ENCODE assay signal across 8 mouse cellular contexts in genomic region chr6:49214086-49214927, GRCm38 (mm10). TPM values are rescaled to one million over a fixed set of nuclear protein-coding genes. Genes with fewer than 3 reads are reported as not detected.
DNase-seq lines count a peak whose midpoint lies in the region; ATAC-seq and TF ChIP-seq lines count a peak whose summit lies in the region.

No protein-coding gene starts in this region.

- peak overlapping the region; percentile 81 for H3K9ac ChIP-seq in embryonic facial prominence, embryonic 15.5 days
- peak overlapping the region; percentile 83 for H3K9ac ChIP-seq in hindbrain, embryonic 14.5 days
- peak overlapping the region; percentile 92 for H3K9ac ChIP-seq in liver, postnatal 0 days (replicated peaks)

- H3K4me3 ChIP-seq in erythroblast, embryonic 14.5 days (replicated peaks): peak overlapping the region; percentile 68
- H3K4me3 ChIP-seq in embryonic facial prominence, embryonic 15.5 days (replicated peaks): peak overlapping the region; percentile 88
- peak overlapping the region; percentile 72 for H3K4me3 ChIP-seq in hindbrain, embryonic 14.5 days (replicated peaks; ENCODE audit: low read length)
- peak overlapping the region; percentile 78 for H3K4me3 ChIP-seq in liver, postnatal 0 days (ENCODE audit: low read depth, low read length)
- H3K4me3 ChIP-seq in small intestine, adult 2 months (ENCODE audit: low read depth, low read length): peak overlapping the region; percentile 66

- peak; percentile 11; the same call in 1 of the 2 replicates for TF ChIP-seq POLR2A in small intestine, adult 2 months (IDR thresholded peaks at IDR 0.05; ENCODE audit: low read depth, low read length)

- peaks cover 40% of the 10 kb centered on the region for H3K4me1 ChIP-seq in erythroblast, embryonic 14.5 days (ENCODE audit: control insufficient read depth)
- peaks cover 43% of the 10 kb centered on the region for H3K4me1 ChIP-seq in embryonic facial prominence, embryonic 15.5 days
- peaks cover 42% of the 10 kb centered on the region for H3K4me1 ChIP-seq in hindbrain, embryonic 14.5 days (replicated peaks; ENCODE audit: control insufficient read depth, insufficient read depth, low read length)
- H3K4me1 ChIP-seq in liver, postnatal 0 days (ENCODE audit: insufficient read depth): peaks cover 33% of the 10 kb centered on the region
- H3K4me1 ChIP-seq in small intestine, adult 2 months (ENCODE audit: control insufficient read depth, insufficient read depth, insufficient read length, low read length): peaks cover 22% of the 10 kb centered on the region

- H3K36me3 ChIP-seq in erythroblast, embryonic 14.5 days (ENCODE audit: control insufficient read depth): no peaks in the 10 kb centered on the region
- no peaks in the 10 kb centered on the region for H3K36me3 ChIP-seq in embryonic facial prominence, embryonic 15.5 days
- no peaks in the 10 kb centered on the region for H3K36me3 ChIP-seq in hindbrain, embryonic 14.5 days (replicated peaks; ENCODE audit: control insufficient read depth, insufficient read depth)
- no peaks in the 10 kb centered on the region for H3K36me3 ChIP-seq in liver, postnatal 0 days (replicated peaks; ENCODE audit: insufficient read depth, low read length)
- H3K36me3 ChIP-seq in small intestine, adult 2 months (ENCODE audit: control insufficient read depth, insufficient read depth, low read length): no peaks in the 10 kb centered on the region

- TF ChIP-seq EP300 in liver, postnatal 0 days (IDR thresholded peaks at IDR 0.05; ENCODE audit: low read depth): no peak

- H3K27me3 ChIP-seq in erythroblast, embryonic 14.5 days (ENCODE audit: control insufficient read depth): peaks cover 12% of the 10 kb centered on the region
- no peaks in the 10 kb centered on the region for H3K27me3 ChIP-seq in embryonic facial prominence, embryonic 15.5 days
- H3K27me3 ChIP-seq in hindbrain, embryonic 14.5 days (ENCODE audit: control insufficient read depth, insufficient read depth, low read length): no peaks in the 10 kb centered on the region
- no peaks in the 10 kb centered on the region for H3K27me3 ChIP-seq in liver, postnatal 0 days (ENCODE audit: insufficient read depth, low read length)
- H3K27me3 ChIP-seq in small intestine, adult 2 months (ENCODE audit: control insufficient read depth, insufficient read depth, low read length): peaks cover 47% of the 10 kb centered on the region

- WGBS in embryonic facial prominence, embryonic 15.5 days: under 1% methylated on average over 76 of the region's 76 CpGs
- under 1% methylated on average over 51 of the region's 76 CpGs for WGBS in hindbrain, embryonic 14.5 days
- under 1% methylated on average over 65 of the region's 76 CpGs for WGBS in liver, postnatal 0 days (ENCODE audit: insufficient replicate concordance)
- 1% methylated on average over 76 of the region's 76 CpGs for WGBS in small intestine, adult 2 months

- no peaks in the 10 kb centered on the region for H3K9me3 ChIP-seq in erythroblast, embryonic 14.5 days (ENCODE audit: control insufficient read depth, low read length)
- H3K9me3 ChIP-seq in embryonic facial prominence, embryonic 15.5 days (replicated peaks): no peaks in the 10 kb centered on the region
- H3K9me3 ChIP-seq in hindbrain, embryonic 14.5 days (ENCODE audit: control insufficient read depth, low read length): no peaks in the 10 kb centered on the region
- no peaks in the 10 kb centered on the region for H3K9me3 ChIP-seq in liver, postnatal 0 days (ENCODE audit: low read length)

- H3K4me2 ChIP-seq in embryonic facial prominence, embryonic 15.5 days (replicated peaks): peak overlapping the region; percentile 84
- peak overlapping the region; percentile 85 for H3K4me2 ChIP-seq in hindbrain, embryonic 14.5 days (replicated peaks)
- peak overlapping the region; percentile 88 for H3K4me2 ChIP-seq in liver, postnatal 0 days (ENCODE audit: low read depth, low read length)

- no peak for ATAC-seq in erythroblast, adult 5-6 weeks (replicated peaks; ENCODE audit: low FRiP score, poor library complexity, severe bottlenecking)
- ATAC-seq in embryonic facial prominence, embryonic 15.5 days (ENCODE audit: insufficient number of reproducible peaks, low FRiP score, low TSS enrichment, low read depth): peak; percentile 12
- peak; percentile 2 for ATAC-seq in hindbrain, embryonic 14.5 days (ENCODE audit: low FRiP score)
- no peak for ATAC-seq in liver, postnatal 0 days

- DNase-seq in MN1 (ENCODE audit: low spot score): peak; percentile 79
- peak; percentile 79 for DNase-seq in hindbrain, embryonic 14.5 days (ENCODE audit: low spot score)
- peak; percentile 80 for DNase-seq in liver, postnatal 0 days
- no peak for DNase-seq in layer of hippocampus, postnatal 36 days

- H3K27ac ChIP-seq in embryonic facial prominence, embryonic 15.5 days (replicated peaks): peak overlapping the region; percentile 98
- H3K27ac ChIP-seq in hindbrain, embryonic 14.5 days: peak overlapping the region; percentile 96
- peak overlapping the region; percentile 98 for H3K27ac ChIP-seq in liver, postnatal 0 days (ENCODE audit: low read depth)
- no peak overlapping the region for H3K27ac ChIP-seq in small intestine, adult 2 months (ENCODE audit: insufficient read depth, low read depth, low read length)

- no peak for TF ChIP-seq CTCF in liver, postnatal 0 days (IDR thresholded peaks at IDR 0.05; ENCODE audit: low read depth)
- TF ChIP-seq CTCF in small intestine, adult 2 months (IDR thresholded peaks at IDR 0.05; ENCODE audit: extremely low read depth, insufficient read length, insufficient replicate concordance, low read depth, low read length): no peak

RNA-seq across cellular contexts. Expression of gene Igf2bp3, which starts 0.5 kb away (rescaled TPM):
- polyA plus RNA-seq in erythroblast, embryonic 14.5 days (2012): 0.48 and 0.58 TPM in 2 replicates
- not detected in 2 replicates for total RNA-seq in erythroblast, adult 5-6 weeks (2015; ENCODE audit: low replicate concordance)
- not detected in 2 replicates for total RNA-seq in erythroblast, adult 5-6 weeks (2017; ENCODE audit: low replicate concordance)
- polyA plus RNA-seq in embryonic facial prominence, embryonic 15.5 days (2015; fragmentation: Nextera tagmentation; extraction: Ambion mirVana): 46.1 and 48.8 TPM in 2 replicates
- polyA plus RNA-seq in hindbrain, embryonic 14.5 days (2014; fragmentation: Nextera tagmentation; extraction: Ambion mirVana): 25.4 and 30.4 TPM in 2 replicates
- 29.7 and 31.3 TPM in 2 replicates for polyA plus RNA-seq in liver, postnatal 0 days (2015; fragmentation: Nextera tagmentation; extraction: Ambion mirVana)
- 0.06 and 0.09 TPM in 2 replicates for polyA plus RNA-seq in small intestine, adult 2 months (2012; rRNA removed)
- total RNA-seq in layer of hippocampus, postnatal 36 days (2021): not detected

RNA-seq across cellular contexts. Expression of gene Tra2a, which starts 49.5 kb away (rescaled TPM):
- 2.1 and 2.7 TPM in 2 replicates for polyA plus RNA-seq in erythroblast, embryonic 14.5 days (2012)
- total RNA-seq in erythroblast, adult 5-6 weeks (2015; ENCODE audit: low replicate concordance): 73.6 and 81.3 TPM in 2 replicates
- 56.5 and 90.1 TPM in 2 replicates for total RNA-seq in erythroblast, adult 5-6 weeks (2017; ENCODE audit: low replicate concordance)
- polyA plus RNA-seq in embryonic facial prominence, embryonic 15.5 days (2015; fragmentation: Nextera tagmentation; extraction: Ambion mirVana): 99.6 and 104 TPM in 2 replicates
- 42.3 and 44.5 TPM in 2 replicates for polyA plus RNA-seq in hindbrain, embryonic 14.5 days (2014; fragmentation: Nextera tagmentation; extraction: Ambion mirVana)
- polyA plus RNA-seq in liver, postnatal 0 days (2015; fragmentation: Nextera tagmentation; extraction: Ambion mirVana): 23.4 and 26.3 TPM in 2 replicates
- polyA plus RNA-seq in small intestine, adult 2 months (2012; rRNA removed): 9.6 and 15.8 TPM in 2 replicates
- total RNA-seq in layer of hippocampus, postnatal 36 days (2021): 100 to 1,000 TPM in 1 of 2 experiments, 10 to 100 TPM in 1; 92.3 to 105 TPM

Comparison
In these comparisons a context has a peak if more than half of its experiments do, and no peak if none do; other contexts are left out.
1. ATAC-seq: peak in embryonic facial prominence, embryonic 15.5 days (single experiment) and hindbrain, embryonic 14.5 days (single experiment); none in erythroblast, adult 5-6 weeks (single experiment) and liver, postnatal 0 days (single experiment).
2. DNase-seq: peak in MN1 (single experiment), hindbrain, embryonic 14.5 days (single experiment) and liver, postnatal 0 days (single experiment); none in layer of hippocampus, postnatal 36 days (0 of 2).
3. RNA of gene Igf2bp3, which starts 0.5 kb away (polyA plus RNA-seq): 46.1 to 48.8 TPM in embryonic facial prominence, embryonic 15.5 days, 29.7 to 31.3 TPM in liver, postnatal 0 days and 25.4 to 30.4 TPM in hindbrain, embryonic 14.5 days; 0.48 to 0.58 TPM in erythroblast, embryonic 14.5 days and 0.06 to 0.09 TPM in small intestine, adult 2 months; every median in the first group is over 10 times any median in the second.
4. Peak in every context shown above with its lines, with median percentiles within 50 percentile points of each other: H3K4me3 ChIP-seq, H3K4me2 ChIP-seq and H3K9ac ChIP-seq.